Mouse (Mus musculus) midbrain, embryonic 14.5 days (tissue): Measurements from ENCODE around the gene Gm8660. TPM values are rescaled to one million over a fixed set of nuclear protein-coding genes. Genes with fewer than 3 reads are reported as not detected.
"Not testable (repeated sequence)": the region's sequence is repeated elsewhere in the genome, so short reads cannot be mapped to it uniquely, and the experiment has no call there.

Experiments
- ATAC-seq: fragments of 200-750 bp; cut with Nextera tagmentation; 2 replicates; pipeline ENCODE4 v1.8.0; 2017; ENCODE audit warnings: moderate number of reproducible peaks, moderate library complexity; ENCODE audit not compliant: low FRiP score, low TSS enrichment
- DNase-seq: peaks from one replicate; pipeline ENCODE4 v3.0.0-alpha.2; 2015
- H3K27ac ChIP-seq: fragments of 300-500 bp; sonication (generic); replicated peaks from 2 replicates; pipeline ENCODE4 v1.5.1; 2014; ENCODE audit warnings: mild to moderate bottlenecking, low read depth, low read length, moderate library complexity
- H3K27me3 ChIP-seq: fragments of 300-500 bp; sonication (generic); 2 replicates; pipeline ENCODE4 v1.6.1; 2014; ENCODE audit warnings: low read length, control low read depth, mixed read lengths; ENCODE audit not compliant: control insufficient read depth, insufficient read depth
- H3K36me3 ChIP-seq: fragments of 300-500 bp; sonication (generic); 2 replicates; pipeline ENCODE4 v1.6.1; 2014; ENCODE audit warnings: low read length, control low read depth; ENCODE audit not compliant: control insufficient read depth, insufficient read depth
- H3K4me1 ChIP-seq: fragments of 300-500 bp; sonication (generic); 2 replicates; pipeline ENCODE4 v1.6.1; 2014; ENCODE audit warnings: mild to moderate bottlenecking, antibody characterized with exemption, low read length, control low read depth; ENCODE audit not compliant: control insufficient read depth, insufficient read depth
- H3K4me2 ChIP-seq: fragments of 300-500 bp; sonication (generic); 2 replicates; pipeline ENCODE4 v1.6.1; 2014; ENCODE audit warnings: mild to moderate bottlenecking, low read length, moderate library complexity
- H3K4me3 ChIP-seq: fragments of 300-500 bp; sonication (generic); replicated peaks from 2 replicates; pipeline ENCODE4 v1.5.1; 2014; ENCODE audit warnings: low read depth, low read length
- H3K9ac ChIP-seq: fragments of 300-500 bp; sonication (generic); replicated peaks from 2 replicates; pipeline ENCODE4 v1.6.1; 2014; ENCODE audit warnings: mild to moderate bottlenecking, low read length, moderate library complexity
- H3K9me3 ChIP-seq: fragments of 300-500 bp; sonication (generic); 2 replicates; pipeline ENCODE4 v1.6.1; 2016; ENCODE audit warnings: low read length, control low read depth, mixed read lengths; ENCODE audit not compliant: control insufficient read depth
- WGBS: fragments of 180-500 bp; shearing (Covaris S2); extraction: QIAGEN DNeasy Blood & Tissue Kit; methylation state at CpG from one replicate; pipeline ENCODE4 v1.1.7; 2014; 5-methylcytosine and 5-hydroxymethylcytosine counted together
- polyA plus RNA-seq: library from polyadenylated mRNA; unstranded; fragments of >200 nt; fragmentation: Nextera tagmentation; extraction: Ambion mirVana; gene quantifications from 2 replicates; pipeline ENCODE4 v1.2.1, GENCODE M21; 2014

The Gm8660 gene
- not detected in 2 replicates for polyA plus RNA-seq

- not testable (repeated sequence) for H3K4me1 ChIP-seq, ATAC-seq, H3K27ac ChIP-seq, H3K27me3 ChIP-seq, H3K4me3 ChIP-seq, DNase-seq, H3K9me3 ChIP-seq, H3K9ac ChIP-seq, H3K36me3 ChIP-seq, H3K4me2 ChIP-seq
- no CpG with 5 or more reads among the region's 1 CpGs for WGBS
These were observed at the start of gene Gm8660 for GRCm38 (mm10) chr7:22370939-22371338. Gene Gm8660, minus strand, starts transcription at chr7:22371039.

- not testable (repeated sequence) for H3K4me3 ChIP-seq
- no CpG with 5 or more reads among the region's 3 CpGs for WGBS
These were observed 42.4 kb upstream of the Gm8660 start, which contains the start of gene Vmn1r148 for GRCm38 (mm10) chr7:22413283-22413682. Gene Vmn1r148, plus strand, starts transcription at chr7:22413583.

GRCm38 (mm10) chr7:22329617-22330016, 41.2 kb downstream of the Gm8660 start, which contains the start of gene Gm4187:
Gene Gm4187, minus strand, starts transcription at chr7:22329717.
- no CpG with 5 or more reads among the region's 2 CpGs for WGBS
- not testable (repeated sequence) for ATAC-seq, H3K27ac ChIP-seq, DNase-seq, H3K4me3 ChIP-seq, H3K9ac ChIP-seq, H3K4me2 ChIP-seq, H3K27me3 ChIP-seq, H3K36me3 ChIP-seq, H3K9me3 ChIP-seq, H3K4me1 ChIP-seq

More at GRCm38 (mm10) chr7:22413283-22413682, 42.4 kb upstream of the Gm8660 start, which contains the start of gene Vmn1r148:
- not testable (repeated sequence) for H3K9me3 ChIP-seq, ATAC-seq, H3K27me3 ChIP-seq, H3K4me2 ChIP-seq, H3K4me1 ChIP-seq, H3K9ac ChIP-seq, DNase-seq, H3K27ac ChIP-seq, H3K36me3 ChIP-seq

Other genes with a start within 250 kb of the Gm8660 start
- gene Gm10666, start 236.3 kb downstream of the Gm8660 start, polyA plus RNA-seq: not detected in 2 replicates
- gene Vmn1r142, start 207.0 kb downstream of the Gm8660 start, polyA plus RNA-seq: not detected in 2 replicates
- not detected in 2 replicates for gene Vmn1r143, start 181.7 kb downstream of the Gm8660 start, polyA plus RNA-seq
- not detected in 2 replicates for gene Gm8653, start 169.8 kb downstream of the Gm8660 start, polyA plus RNA-seq
- not detected in 2 replicates for gene Gm8453, start 141.6 kb downstream of the Gm8660 start, polyA plus RNA-seq
- gene Gm4187, start 41.3 kb downstream of the Gm8660 start, polyA plus RNA-seq: not detected in 2 replicates
- not detected in 2 replicates for gene Vmn1r148, start 42.5 kb upstream of the Gm8660 start, polyA plus RNA-seq
- not detected in 2 replicates for gene Vmn1r149, start 67.2 kb upstream of the Gm8660 start, polyA plus RNA-seq
- not detected in 2 replicates for gene Gm10665, start 93.0 kb upstream of the Gm8660 start, polyA plus RNA-seq
- gene Vmn1r151, start 128.6 kb upstream of the Gm8660 start, polyA plus RNA-seq: not detected in 2 replicates
- not detected in 2 replicates for gene Vmn1r152, start 151.9 kb upstream of the Gm8660 start, polyA plus RNA-seq
- gene Gm8677, start 163.8 kb upstream of the Gm8660 start, polyA plus RNA-seq: not detected in 2 replicates
- gene Gm4201, start 194.3 kb upstream of the Gm8660 start, polyA plus RNA-seq: not detected in 2 replicates
- gene Gm4565, start 217.1 kb upstream of the Gm8660 start, polyA plus RNA-seq: not detected in 2 replicates